Mouse (Mus musculus) stomach, embryonic 16.5 days (tissue): ENCODE results near the gene Zdhhc16. TPM values are rescaled to one million over a fixed set of nuclear protein-coding genes. Genes with fewer than 3 reads are reported as not detected.
A peak's percentile ranks its signal among the peaks of the same experiment; 100 is the strongest.

ENCODE experiments used
- ATAC-seq: fragments of 200-750 bp; cut with Nextera tagmentation; 2 replicates; pipeline ENCODE4 v1.8.0; 2017; ENCODE audit warnings: moderate number of reproducible peaks, moderate TSS enrichment; ENCODE audit not compliant: insufficient read depth, low FRiP score
- H3K27ac ChIP-seq: fragments of 300-500 bp; sonication (generic); 2 replicates; pipeline ENCODE4 v1.5.1; 2014; ENCODE audit warnings: low read length
- H3K27me3 ChIP-seq: fragments of 300-500 bp; sonication (generic); 2 replicates; pipeline ENCODE4 v1.6.1; 2014; ENCODE audit warnings: low read length, control low read depth, mixed read lengths; ENCODE audit not compliant: control insufficient read depth, insufficient read depth
- H3K36me3 ChIP-seq: fragments of 300-500 bp; sonication (generic); 2 replicates; pipeline ENCODE4 v1.6.1; 2014; ENCODE audit warnings: low read length; ENCODE audit not compliant: control insufficient read depth, insufficient read depth
- H3K4me1 ChIP-seq: fragments of 300-500 bp; sonication (generic); 2 replicates; pipeline ENCODE4 v1.6.1; 2014; ENCODE audit warnings: low read length, control low read depth, mixed read lengths; ENCODE audit not compliant: control insufficient read depth, insufficient read depth
- H3K4me2 ChIP-seq: fragments of 300-500 bp; sonication (generic); 2 replicates; pipeline ENCODE4 v1.6.1; 2014; ENCODE audit warnings: low read depth, low read length, mixed read lengths
- H3K4me3 ChIP-seq: fragments of 300-500 bp; sonication (generic); replicated peaks from 2 replicates; pipeline ENCODE4 v1.5.1; 2014; ENCODE audit warnings: mild to moderate bottlenecking, low read length
- H3K9ac ChIP-seq: fragments of 300-500 bp; sonication (generic); 2 replicates; pipeline ENCODE4 v1.6.1; 2014; ENCODE audit warnings: low read length
- H3K9me3 ChIP-seq: fragments of 300-500 bp; sonication (generic); replicated peaks from 2 replicates; pipeline ENCODE4 v1.6.1; 2016; ENCODE audit warnings: low read length, control low read depth; ENCODE audit not compliant: control insufficient read depth
- WGBS: fragments of 180-500 bp; shearing (Covaris S2); extraction: QIAGEN DNeasy Blood & Tissue Kit; methylation state at CpG from one replicate; pipeline ENCODE4 v1.1.7; 2014; 5-methylcytosine and 5-hydroxymethylcytosine counted together
- polyA plus RNA-seq: library from polyadenylated mRNA; unstranded; fragments of >200 nt; fragmentation: Nextera tagmentation; extraction: Ambion mirVana; gene quantifications from 2 replicates; pipeline ENCODE4 v1.2.1, GENCODE M21; 2015

Gene Zdhhc16
- polyA plus RNA-seq, 1 experiment from 2014 or later = 76.2 TPM

DNA sequence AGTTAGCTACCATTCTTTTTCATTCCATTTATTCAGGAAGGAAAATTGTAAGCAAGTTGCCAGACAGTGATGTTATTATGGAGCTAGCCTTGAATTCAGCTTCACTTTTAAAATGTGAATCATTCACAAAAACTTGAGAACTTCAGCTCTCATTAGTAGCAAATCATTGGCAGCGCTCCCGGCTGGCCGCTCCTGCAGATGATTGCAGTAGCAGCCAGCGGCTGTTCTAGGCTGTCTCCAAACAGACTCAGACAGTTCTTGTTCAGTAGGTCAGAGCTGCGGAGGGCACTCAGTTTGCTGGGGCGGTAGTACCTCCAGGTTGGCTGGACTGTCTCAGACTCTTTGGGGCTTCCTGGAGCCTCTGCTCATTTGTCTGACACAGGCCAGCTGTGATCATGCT, 60.2 kb downstream of the Zdhhc16 start:
- H3K27ac ChIP-seq = peak overlapping the region; percentile 35; the same call in 1 of the 2 replicates
- peaks cover 17% of the 10 kb centered on the region for H3K4me1 ChIP-seq
- WGBS = 33% methylated on average over 6 of the region's 6 CpGs
- no peak overlapping the region for H3K4me3 ChIP-seq
- ATAC-seq = no peak
- no peaks in the 10 kb centered on the region for H3K27me3 ChIP-seq
- H3K36me3 ChIP-seq = no peaks in the 10 kb centered on the region
- no peak overlapping the region for H3K9ac ChIP-seq
- H3K9me3 ChIP-seq = no peaks in the 10 kb centered on the region
- no peak overlapping the region for H3K4me2 ChIP-seq

Other genes with a start within 250 kb of the Zdhhc16 start
- 0.69 and 0.97 TPM in 2 replicates for gene Slit1, start 189.8 kb upstream of the Zdhhc16 start, polyA plus RNA-seq
- 18.8 and 20.3 TPM in 2 replicates for gene Arhgap19, start 131.4 kb upstream of the Zdhhc16 start, polyA plus RNA-seq
- 8.9 and 9.9 TPM in 2 replicates for gene Frat1, start 103.5 kb upstream of the Zdhhc16 start, polyA plus RNA-seq
- 1.7 and 3.0 TPM in 2 replicates for gene Frat2, start 85.3 kb upstream of the Zdhhc16 start, polyA plus RNA-seq
- gene Rrp12, start 37.3 kb upstream of the Zdhhc16 start, polyA plus RNA-seq = 15.4 and 15.9 TPM in 2 replicates
- 706 and 744 TPM in 2 replicates for gene Pgam1, start 21.6 kb upstream of the Zdhhc16 start, polyA plus RNA-seq
- 63.0 and 64.4 TPM in 2 replicates for gene Exosc1, start 57 bp upstream of the Zdhhc16 start, polyA plus RNA-seq
- 27.6 and 31.5 TPM in 2 replicates for gene Mms19, start 47.7 kb downstream of the Zdhhc16 start, polyA plus RNA-seq
- 13.4 and 14.8 TPM in 2 replicates for gene Ubtd1, start 48.3 kb downstream of the Zdhhc16 start, polyA plus RNA-seq
- 0.84 TPM in 1 of 2 replicates, not detected in the other for gene Ankrd2, start 102.5 kb downstream of the Zdhhc16 start, polyA plus RNA-seq
- gene Hoga1, start 112.1 kb downstream of the Zdhhc16 start, polyA plus RNA-seq = 3.5 and 3.6 TPM in 2 replicates
- gene 4933411K16Rik, start 118.8 kb downstream of the Zdhhc16 start, polyA plus RNA-seq = not detected in 2 replicates
- gene Morn4, start 152.9 kb downstream of the Zdhhc16 start, polyA plus RNA-seq = 15.3 and 16.0 TPM in 2 replicates
- 6.8 and 7.0 TPM in 2 replicates for gene Pi4k2a, start 157.0 kb downstream of the Zdhhc16 start, polyA plus RNA-seq
- 52.4 and 63.5 TPM in 2 replicates for gene Avpi1, start 195.6 kb downstream of the Zdhhc16 start, polyA plus RNA-seq
- gene Marveld1, start 213.9 kb downstream of the Zdhhc16 start, polyA plus RNA-seq = 8.7 and 8.9 TPM in 2 replicates
- 23.8 and 24.5 TPM in 2 replicates for gene Zfyve27, start 230.5 kb downstream of the Zdhhc16 start, polyA plus RNA-seq